Mouse (Mus musculus) CD4-positive helper T cell, adult 2 months (primary cell): ENCODE results near the gene Dnajb4.

Experiments used
- DNase-seq: peaks from one replicate; pipeline ENCODE4 v3.0.0-alpha.2; 2012; ENCODE audit warnings: low read depth, missing footprints, low spot score

Gene Dnajb4

GRCm38 (mm10) chr3:152209967-152210634 is at the start of gene Dnajb4, which contains the start of gene Fubp1:
Dnajb4 (minus strand) TSS chr3:152210302.
Fubp1 (plus strand) TSS chr3:152210422.
- DNase-seq: peak; percentile 100

GRCm38 (mm10) chr3:152259409-152259808 is 49.3 kb upstream of the Dnajb4 start:
- DNase-seq: peak; percentile 70

DNA sequence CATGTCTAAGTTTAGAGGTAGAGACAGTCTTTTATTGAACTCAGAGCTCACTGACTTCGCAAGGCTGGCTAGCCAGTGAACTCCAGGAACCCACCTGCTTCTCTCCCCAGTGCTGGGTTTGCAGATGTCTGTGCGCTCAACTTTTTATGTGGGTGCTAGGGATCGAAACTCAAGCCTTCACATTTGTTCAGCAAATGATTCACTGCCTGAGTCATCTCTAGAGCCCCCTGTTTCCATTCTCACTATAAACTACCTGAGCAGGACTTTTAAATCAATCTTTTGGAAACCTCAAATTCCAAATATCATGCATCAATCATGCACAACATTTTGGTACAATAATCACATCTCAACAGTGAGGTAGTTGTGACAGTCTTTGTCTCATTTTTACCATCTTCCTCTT is 47.4 kb upstream of the Dnajb4 start:
- peak; percentile 10 for DNase-seq

GRCm38 (mm10) chr3:152250487-152250886 is 40.4 kb upstream of the Dnajb4 start:
- DNase-seq: no peak

DNA sequence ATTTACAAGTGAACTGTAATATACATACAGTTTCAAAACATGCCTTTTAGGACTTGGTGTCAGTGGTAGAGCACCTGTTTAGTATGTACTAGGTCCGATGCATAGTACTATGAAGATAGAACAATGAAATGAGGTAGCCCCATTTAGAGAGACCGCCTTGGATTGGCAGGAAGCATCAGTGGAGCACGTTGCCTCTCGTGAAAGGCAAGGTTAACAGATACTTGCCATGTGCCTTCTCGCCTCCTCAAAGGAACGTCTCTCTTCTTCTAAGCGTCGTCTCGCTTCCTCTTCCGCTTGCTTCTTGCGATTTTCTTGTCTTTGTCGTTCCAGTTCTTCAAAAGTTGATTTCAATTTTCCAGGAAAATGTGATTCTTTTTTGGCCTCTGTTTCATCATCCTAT is 37.6 kb upstream of the Dnajb4 start:
- no peak for DNase-seq

GRCm38 (mm10) chr3:152245273-152245910 is 35.3 kb upstream of the Dnajb4 start:
- no peak for DNase-seq

DNA sequence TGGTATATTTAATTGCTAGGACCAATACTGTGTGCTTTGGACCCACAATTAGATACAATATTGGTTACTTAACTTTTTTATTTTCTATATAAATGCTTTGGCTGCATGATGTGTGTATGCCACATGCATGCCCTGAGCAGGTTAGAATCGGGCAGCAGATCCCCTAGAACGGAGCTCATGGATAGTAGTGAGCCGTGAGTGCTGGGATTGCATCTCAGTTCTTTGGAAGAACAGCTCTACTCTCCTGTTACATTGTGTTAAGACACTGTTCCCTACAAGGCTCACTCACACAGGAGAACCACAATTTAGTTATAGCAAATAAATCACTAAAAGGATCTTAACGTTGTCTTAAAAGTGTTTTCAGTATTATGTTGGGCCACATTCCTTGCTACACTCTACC is 33.2 kb upstream of the Dnajb4 start:
- no peak for DNase-seq

DNA sequence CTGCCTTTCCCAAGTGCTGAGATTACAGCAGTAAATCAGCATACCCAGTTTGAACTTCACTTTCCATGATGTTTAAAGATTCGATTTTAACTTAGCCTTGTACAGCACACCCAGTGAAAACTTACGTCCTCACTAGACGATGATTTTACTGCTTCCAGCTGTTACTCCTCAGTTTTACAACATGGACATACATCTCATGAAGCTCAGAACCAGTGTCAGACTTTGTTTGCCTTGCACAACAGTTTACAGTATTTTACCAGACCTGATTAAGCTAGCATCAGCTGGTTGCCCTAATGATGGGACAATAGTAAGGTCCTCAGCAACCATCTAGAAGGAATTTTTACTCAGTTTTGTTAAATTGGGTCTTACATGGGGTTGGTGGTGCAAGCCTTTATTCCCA is 31.0 kb upstream of the Dnajb4 start:
- no peak for DNase-seq

GRCm38 (mm10) chr3:152239592-152239991 is 29.5 kb upstream of the Dnajb4 start:
- no peak for DNase-seq

- peak; percentile 22 for DNase-seq
Measured at GRCm38 (mm10) chr3:152238836-152239235, 28.7 kb upstream of the Dnajb4 start.

DNA sequence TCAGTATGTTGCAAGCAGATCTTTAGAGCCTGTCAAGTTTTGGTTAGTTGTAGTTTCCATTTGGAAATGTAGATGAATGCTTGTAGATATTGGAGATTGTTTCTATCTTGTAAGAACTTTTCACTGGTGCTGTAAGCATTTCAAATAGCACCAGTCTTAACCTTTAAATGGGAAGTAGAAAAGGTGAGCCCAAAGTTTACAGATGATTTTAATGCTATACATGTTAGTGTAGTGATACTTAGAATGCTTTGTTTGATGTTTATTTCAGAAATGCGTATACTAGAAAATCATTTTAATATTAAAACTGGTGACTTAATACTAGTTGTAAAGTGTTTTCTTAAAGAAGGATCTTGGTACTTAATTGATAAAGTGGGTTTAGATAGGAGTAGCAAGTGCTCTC is 25.7 kb upstream of the Dnajb4 start:
- no peak for DNase-seq

- DNase-seq: no peak
Measured at GRCm38 (mm10) chr3:152235238-152235637, 25.1 kb upstream of the Dnajb4 start.

DNA sequence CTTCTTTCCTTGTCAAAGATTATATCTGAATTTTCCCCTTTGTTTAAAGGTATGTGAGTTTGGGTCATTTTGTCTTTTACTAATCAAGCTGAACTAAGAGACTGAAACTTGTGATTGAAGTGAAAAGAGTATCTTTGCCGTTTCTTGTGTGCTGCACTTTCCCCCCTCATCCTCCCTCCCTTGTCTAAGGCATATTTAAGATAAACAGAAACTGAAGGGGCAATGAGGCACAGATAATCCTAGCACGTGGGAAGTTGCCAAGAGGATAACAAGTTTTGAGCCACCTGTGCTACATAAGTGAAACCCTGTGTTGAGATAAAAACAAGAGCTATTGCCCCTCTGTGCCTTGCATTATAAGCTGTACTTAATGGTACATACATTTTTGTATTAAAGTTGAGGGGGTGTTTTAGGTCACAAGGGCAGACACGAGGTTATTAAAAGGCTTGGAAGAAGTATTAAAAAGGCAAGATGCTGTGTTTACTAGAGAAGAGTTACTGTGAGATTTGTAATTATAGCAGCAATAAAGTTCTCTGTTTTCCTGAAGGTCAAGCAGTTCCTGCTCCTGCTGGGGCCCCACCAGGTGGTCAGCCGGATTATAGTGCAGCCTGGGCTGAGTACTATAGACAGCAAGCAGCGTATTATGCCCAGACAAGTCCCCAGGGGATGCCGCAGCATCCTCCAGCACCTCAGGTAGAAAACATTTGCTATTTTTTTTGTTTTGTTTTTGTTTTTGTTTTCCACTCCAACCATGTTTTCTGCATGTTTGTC is 21.4 kb upstream of the Dnajb4 start:
- DNase-seq: no peak

- no peak for DNase-seq
Measured at GRCm38 (mm10) chr3:152229271-152229670, 19.2 kb upstream of the Dnajb4 start.

DNA sequence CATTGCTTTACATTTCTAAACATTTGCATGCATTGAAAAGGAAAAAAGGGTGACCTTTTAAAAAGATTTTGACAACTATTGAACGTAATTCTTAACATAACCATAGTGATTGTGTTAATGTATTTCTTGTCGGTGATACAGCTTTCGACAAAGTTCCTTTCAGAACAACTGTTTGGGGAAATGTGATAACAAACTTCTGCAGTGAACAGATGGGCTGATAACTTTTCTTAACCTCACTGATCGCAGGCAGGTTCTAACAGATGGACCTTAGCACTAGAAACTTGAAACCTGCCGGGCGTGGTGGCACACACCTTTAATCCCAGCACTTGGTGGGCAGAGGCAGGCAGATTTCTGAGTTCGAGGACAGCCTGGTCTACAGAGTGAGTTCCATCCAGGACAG is 18.7 kb upstream of the Dnajb4 start:
- no peak for DNase-seq

- DNase-seq: no peak
Measured at GRCm38 (mm10) chr3:152225906-152226305, 15.8 kb upstream of the Dnajb4 start.

DNA sequence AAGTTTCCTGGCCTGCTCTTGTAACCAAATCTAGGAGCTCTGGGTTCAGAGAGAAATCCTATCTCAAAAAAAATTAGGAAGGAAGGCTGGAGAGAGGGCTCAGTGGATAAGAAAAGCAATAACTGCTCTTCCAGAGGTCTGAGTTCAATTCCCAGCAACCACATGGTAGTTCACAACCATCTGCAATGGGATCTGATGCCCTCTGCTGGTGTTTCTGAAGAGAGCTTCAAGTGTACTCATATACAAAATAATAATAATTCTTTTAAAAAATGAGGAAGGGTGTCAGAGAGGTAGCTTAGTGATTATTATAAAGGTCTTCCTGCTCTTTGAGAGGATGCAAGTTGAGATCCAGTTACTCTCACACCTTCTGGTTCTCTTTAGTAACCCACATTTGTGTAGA is 14.8 kb upstream of the Dnajb4 start:
- no peak for DNase-seq

GRCm38 (mm10) chr3:152213416-152213815 is 3.3 kb upstream of the Dnajb4 start:
- no peak for DNase-seq

GRCm38 (mm10) chr3:152211731-152212279 is 1.7 kb upstream of the Dnajb4 start:
- peak; percentile 89 for DNase-seq

DNA sequence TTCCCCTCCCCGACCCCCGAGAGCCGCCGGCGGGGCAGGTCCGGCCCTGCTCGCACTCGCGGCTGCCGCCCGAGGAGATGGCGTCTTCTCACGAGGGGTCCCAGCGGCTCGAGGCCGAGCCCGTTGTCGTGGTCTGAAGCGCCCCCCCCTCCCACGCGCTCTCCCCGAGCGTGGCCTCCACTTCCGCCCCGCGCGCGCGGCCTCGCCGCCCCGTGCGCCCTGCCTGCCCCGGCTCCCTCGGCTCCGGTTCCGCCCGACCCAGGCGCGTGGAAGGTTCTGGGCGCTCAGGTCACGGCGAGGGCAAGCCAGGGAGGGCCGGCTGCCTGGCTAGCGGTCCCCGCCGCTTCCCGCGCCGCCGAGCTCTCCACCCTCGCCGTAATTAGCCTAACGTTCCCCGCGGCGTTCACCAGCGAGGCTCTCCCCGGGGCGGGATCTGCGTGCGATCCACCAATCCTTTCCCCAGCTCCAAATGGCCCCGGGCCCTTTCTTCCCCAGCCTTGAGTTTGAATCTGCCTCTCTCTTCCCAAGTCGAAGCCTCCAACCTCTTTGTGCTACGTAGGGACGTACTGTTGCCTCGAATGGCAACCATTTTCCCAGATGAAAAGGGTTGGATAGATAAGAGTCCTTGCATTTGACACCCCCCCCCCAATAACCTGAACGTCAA is 758 bp upstream of the Dnajb4 start:
- DNase-seq: peak; percentile 84

DNA sequence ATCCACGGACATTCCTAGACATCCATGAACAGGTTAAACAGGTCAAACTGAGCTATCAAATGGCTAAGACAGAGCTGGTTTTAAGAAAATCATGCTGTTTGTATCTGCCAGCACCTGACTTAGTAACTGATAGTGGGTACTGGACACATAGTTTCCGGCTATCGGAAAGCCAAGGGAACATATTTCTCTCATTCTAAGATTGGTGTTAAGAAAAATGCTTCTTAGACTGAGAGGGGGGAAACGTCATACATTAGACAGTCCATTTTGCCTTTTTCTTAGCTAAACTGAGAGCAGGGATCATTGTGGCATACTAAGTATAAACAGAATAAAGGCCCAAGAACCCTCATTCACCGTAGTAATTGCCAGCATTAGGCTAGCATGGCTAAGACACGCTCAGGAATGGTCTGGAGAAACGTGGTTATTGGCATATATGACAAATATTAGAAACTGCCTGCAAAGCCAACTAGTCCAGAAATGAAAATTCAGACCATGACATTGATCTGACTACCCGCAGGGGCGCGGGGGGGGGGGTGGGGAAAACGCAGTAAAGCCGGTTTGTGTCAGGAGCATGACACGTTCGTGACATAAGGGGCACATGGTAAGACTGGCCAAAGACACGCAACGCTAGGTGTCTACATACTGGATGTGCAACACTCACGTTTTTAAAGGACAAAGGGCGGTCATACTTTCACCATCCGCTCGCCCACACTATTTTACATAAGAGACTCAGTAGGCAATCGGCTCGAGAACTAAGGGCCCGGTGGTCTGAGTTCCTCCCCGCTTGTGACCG is 730 bp downstream of the Dnajb4 start:
- peak; percentile 73 for DNase-seq
